Mouse (Mus musculus) midbrain, embryonic 11.5 days (tissue): Measurements from ENCODE around the gene Gm2888. TPM values are rescaled to one million over a fixed set of nuclear protein-coding genes. Genes with fewer than 3 reads are reported as not detected.
"Not testable (repeated sequence)": the region's sequence is repeated elsewhere in the genome, so short reads cannot be mapped to it uniquely, and the experiment has no call there.

Source experiments
- ATAC-seq: fragments of 200-750 bp; cut with Nextera tagmentation; 2 replicates; pipeline ENCODE4 v1.8.0; 2017; ENCODE audit warnings: moderate TSS enrichment, moderate library complexity; ENCODE audit not compliant: low FRiP score
- DNase-seq: peaks from one replicate; pipeline ENCODE4 v3.0.0; 2015; ENCODE audit warnings: low spot score; ENCODE audit errors: missing footprints
- H3K27ac ChIP-seq: fragments of 300-500 bp; sonication (generic); 2 replicates; pipeline ENCODE4 v1.5.1; 2014; ENCODE audit warnings: low read depth, low read length
- H3K27me3 ChIP-seq: fragments of 300-500 bp; sonication (generic); 2 replicates; pipeline ENCODE4 v1.6.1; 2014; ENCODE audit warnings: mild to moderate bottlenecking, low read length, moderate library complexity, mixed read lengths; ENCODE audit not compliant: control insufficient read depth, insufficient read depth
- H3K36me3 ChIP-seq: fragments of 300-500 bp; sonication (generic); 2 replicates; pipeline ENCODE4 v1.6.1; 2014; ENCODE audit warnings: mild to moderate bottlenecking, low read length, moderate library complexity, mixed read lengths; ENCODE audit not compliant: control insufficient read depth, insufficient read depth
- H3K4me1 ChIP-seq: fragments of 300-500 bp; sonication (generic); 2 replicates; pipeline ENCODE4 v1.6.1; 2014; ENCODE audit warnings: low read length; ENCODE audit not compliant: control insufficient read depth, insufficient read depth
- H3K4me2 ChIP-seq: fragments of 300-500 bp; sonication (generic); 2 replicates; pipeline ENCODE4 v1.6.1; 2014; ENCODE audit warnings: mild to moderate bottlenecking, moderate library complexity
- H3K4me3 ChIP-seq: fragments of 300-500 bp; sonication (generic); 2 replicates; pipeline ENCODE4 v1.5.1; 2014; ENCODE audit warnings: low read depth, low read length
- H3K9ac ChIP-seq: fragments of 300-500 bp; sonication (generic); 2 replicates; pipeline ENCODE4 v1.6.1; 2014; ENCODE audit warnings: low read length
- H3K9me3 ChIP-seq: fragments of 300-500 bp; sonication (generic); 2 replicates; pipeline ENCODE4 v1.6.1; 2016; ENCODE audit warnings: low read length; ENCODE audit not compliant: control insufficient read depth
- WGBS: fragments of 180-500 bp; shearing (Covaris S2); extraction: QIAGEN DNeasy Blood & Tissue Kit; methylation state at CpG from one replicate; pipeline ENCODE4 v1.1.7; 2014; 5-methylcytosine and 5-hydroxymethylcytosine counted together
- polyA plus RNA-seq: library from polyadenylated mRNA; unstranded; fragments of >200 nt; fragmentation: Nextera tagmentation; extraction: Ambion mirVana; gene quantifications from 2 replicates; pipeline ENCODE4 v1.2.1, GENCODE M21; 2014

Gm2888 gene
- polyA plus RNA-seq, result not detected in 2 replicates

DNA sequence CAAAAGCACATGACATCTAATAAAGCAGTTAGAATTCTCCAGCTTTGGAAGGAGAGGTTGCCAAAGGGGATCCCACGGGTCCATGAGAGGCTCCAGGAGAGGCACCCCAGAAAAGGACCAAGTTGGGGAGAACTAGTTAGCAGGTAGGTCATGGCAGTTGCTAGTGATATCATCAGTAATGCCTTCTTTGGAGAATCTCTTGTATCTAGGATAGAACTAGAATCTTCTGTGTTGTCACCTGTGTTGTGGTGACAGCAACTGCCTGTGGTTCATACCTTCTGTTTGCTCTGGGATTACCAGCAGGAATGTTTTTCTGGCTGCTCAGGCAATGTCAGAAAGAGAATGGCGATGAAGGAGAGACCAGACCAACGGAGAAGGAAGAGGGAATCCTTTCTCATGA, at the start of gene Gm2888:
Gm2888 (plus strand) TSS at position 301 of the 400 bp plus-strand sequence.
- not testable (repeated sequence) for H3K9me3 ChIP-seq, ATAC-seq, H3K4me2 ChIP-seq, H3K27me3 ChIP-seq, H3K4me1 ChIP-seq, H3K9ac ChIP-seq, DNase-seq, H3K36me3 ChIP-seq, H3K4me3 ChIP-seq, H3K27ac ChIP-seq
- WGBS, result 71% methylated on average over 2 of the region's 3 CpGs

DNA sequence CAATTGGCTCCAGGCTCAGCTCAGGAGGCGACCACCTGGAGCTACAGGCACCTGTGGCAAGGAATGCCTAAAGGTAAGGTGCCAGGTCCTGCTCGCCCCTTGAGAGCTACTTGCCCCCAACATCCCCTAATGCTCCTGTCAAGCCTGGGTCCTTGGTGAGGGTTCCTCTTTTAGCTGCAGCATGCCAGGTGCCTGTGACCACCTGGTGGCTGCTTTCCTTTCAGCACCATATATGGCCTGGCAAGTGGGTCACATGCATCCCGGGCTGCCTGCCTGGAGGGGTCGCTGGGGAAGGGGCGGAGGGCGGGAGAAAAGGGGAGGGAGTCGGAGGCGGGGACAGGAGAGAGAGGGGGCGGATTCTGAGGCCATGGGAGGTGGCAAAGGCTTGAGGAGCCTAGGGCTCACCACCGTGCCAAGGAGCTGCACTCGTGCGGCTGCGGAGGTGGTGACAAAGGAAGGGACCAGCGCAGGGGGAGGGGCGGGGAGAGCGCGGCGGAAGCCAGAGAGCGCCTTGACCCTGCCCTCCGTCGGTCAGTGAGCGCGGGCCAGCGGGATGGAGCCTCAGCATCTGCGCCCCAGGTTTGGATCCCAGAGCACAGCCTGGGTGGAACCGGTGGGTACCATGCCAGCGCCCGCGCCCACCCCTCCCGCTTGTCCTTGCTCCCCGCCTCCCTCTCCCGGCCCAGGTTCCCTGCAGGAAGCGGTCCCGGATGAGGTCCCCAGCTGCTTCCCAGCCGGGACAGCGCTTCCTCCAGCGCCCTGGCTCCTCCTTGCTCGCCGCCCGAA, 19.1 kb downstream of the Gm2888 start, which contains the start of gene Gm2897:
Gm2897 (plus strand) TSS at position 559 of the 786 bp plus-strand sequence.
- Histone ChIP-seq H3K9ac (peak within 1 kb of the TSS; percentile 69), H3K4me2 (peak within 1 kb of the TSS; percentile 50), H3K4me3 (peak within 1 kb of the TSS; percentile 44)
- not testable (repeated sequence) for H3K9me3 ChIP-seq, H3K4me1 ChIP-seq, H3K27ac ChIP-seq, H3K36me3 ChIP-seq, H3K27me3 ChIP-seq
- peak; percentile 82 for ATAC-seq
- 3% methylated on average over 21 of the region's 40 CpGs for WGBS
- DNase-seq, result peak; percentile 93

GRCm38 (mm10) chr14:3049513-3049800, 19.7 kb downstream of the Gm2888 start:
- H3K9me3 ChIP-seq, H3K36me3 ChIP-seq, ATAC-seq, H3K27ac ChIP-seq, H3K4me1 ChIP-seq, H3K27me3 ChIP-seq: not testable (repeated sequence)
- 1% methylated on average over 16 of the region's 20 CpGs for WGBS
- Histone ChIP-seq H3K4me2 (peak overlapping the region; percentile 50), H3K4me3 (peak overlapping the region; percentile 44), H3K9ac (peak overlapping the region; percentile 69; the same call in 1 of the 2 replicates)
- peak; percentile 92 for DNase-seq

DNA sequence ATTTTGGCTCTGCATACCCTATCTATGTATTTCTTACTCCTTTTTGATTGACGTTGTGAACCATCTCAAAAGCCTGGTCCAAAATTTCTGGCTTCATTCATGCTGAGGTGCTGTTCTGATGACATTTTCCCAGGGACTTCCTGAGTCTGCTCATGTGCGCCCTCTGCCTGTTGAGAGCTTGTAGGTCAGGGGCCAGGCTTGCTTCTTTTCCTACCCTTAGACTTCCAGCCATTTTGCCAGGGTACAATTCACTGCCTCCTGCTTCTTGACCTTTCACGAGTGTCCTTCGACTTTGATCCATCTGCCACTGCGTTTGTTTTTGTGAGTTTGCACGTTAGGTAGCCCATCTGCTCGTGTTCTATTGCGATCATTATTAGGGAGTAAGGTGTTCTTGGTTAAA, 20.3 kb downstream of the Gm2888 start:
- not testable (repeated sequence) for H3K4me3 ChIP-seq, H3K27ac ChIP-seq, H3K9ac ChIP-seq, H3K9me3 ChIP-seq, DNase-seq, ATAC-seq, H3K4me1 ChIP-seq, H3K36me3 ChIP-seq, H3K4me2 ChIP-seq, H3K27me3 ChIP-seq
- 4% methylated on average over 5 of the region's 8 CpGs for WGBS

Other genes starting within 250 kb of the Gm2888 start
- gene Gm2897, start 19.3 kb downstream of the Gm2888 start, polyA plus RNA-seq, result 5.0 and 6.2 TPM in 2 replicates
- not detected in 2 replicates for gene Gm10340, start 104.0 kb downstream of the Gm2888 start, polyA plus RNA-seq
- gene Gm5795, start 158.3 kb downstream of the Gm2888 start, polyA plus RNA-seq, result not detected in 2 replicates
- 8.3 and 10.5 TPM in 2 replicates for gene D830030K20Rik, start 178.5 kb downstream of the Gm2888 start, polyA plus RNA-seq